Mouse (Mus musculus) left cerebral cortex, postnatal 36 days (tissue): ENCODE data around the gene Bckdk. TPM values are rescaled to one million over a fixed set of nuclear protein-coding genes. Genes with fewer than 3 reads are reported as not detected.
"Not testable (repeated sequence)": the region's sequence is repeated elsewhere in the genome, so short reads cannot be mapped to it uniquely, and the experiment has no call there.

ENCODE experiments used
- DNase-seq, 2 experiments: peaks; one replicate each; pipeline ENCODE4 v3.0.0; 2021 to 2022; ENCODE audit warnings: low spot score in 2 of 2, mixed read lengths in 1 of 2
- intact Hi-C: fragments of 180-260 bp; cut with DNase I; formaldehyde crosslinking; loops from one replicate; pipeline ENCODE4 v1.15.1; 2025
- total RNA-seq, 2 experiments: library from RNA; stranded (reverse); gene quantifications; 2 replicates each; pipeline ENCODE4 v1.2.3; 2021

Gene Bckdk
- total RNA-seq, 2 experiments from 2014 or later: 36.4 to 46.4 TPM

DNA sequence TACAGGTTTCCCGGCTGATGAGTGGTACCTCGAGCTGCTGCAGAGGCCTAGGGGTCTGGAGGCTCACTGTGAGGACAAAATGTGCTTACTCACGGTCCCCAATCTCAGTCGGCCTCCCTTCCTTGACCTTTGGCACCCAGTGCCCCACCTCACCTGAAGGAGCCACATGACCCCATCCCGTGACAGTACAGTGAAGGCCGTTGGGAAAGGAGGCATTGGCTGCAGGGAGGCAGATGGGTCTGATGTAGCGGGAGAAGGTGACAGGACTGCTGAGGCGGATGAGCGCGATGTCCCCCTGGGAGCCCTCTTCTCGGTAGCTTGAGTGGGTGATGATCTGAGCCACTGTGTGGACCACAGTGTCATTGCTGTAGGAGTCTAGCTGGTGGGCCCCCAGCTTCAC is 23.0 kb downstream of the Bckdk start:
- intact Hi-C loops: no loop called here
- no peak for DNase-seq

DNA sequence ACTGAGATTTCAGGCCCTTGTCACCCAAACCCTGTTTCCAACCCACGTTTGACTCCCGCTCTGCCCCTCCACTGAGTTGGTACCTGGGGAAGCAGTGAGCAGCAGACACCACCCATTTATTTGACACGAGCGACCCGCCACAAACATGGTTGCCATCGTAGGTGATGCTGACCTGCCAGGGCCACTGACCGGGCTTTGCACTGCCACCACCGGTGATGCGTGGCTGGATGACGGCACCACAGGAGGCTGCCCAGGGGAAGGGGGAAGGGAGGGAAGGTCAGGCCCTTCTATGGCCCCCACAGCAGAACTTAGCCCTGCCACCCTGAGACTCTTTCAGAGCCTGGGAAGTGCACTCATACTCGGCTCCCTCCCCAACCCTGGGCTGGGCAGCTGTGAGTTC is 23.8 kb downstream of the Bckdk start:
- no peak for DNase-seq
- intact Hi-C loops: no loop called here

DNA sequence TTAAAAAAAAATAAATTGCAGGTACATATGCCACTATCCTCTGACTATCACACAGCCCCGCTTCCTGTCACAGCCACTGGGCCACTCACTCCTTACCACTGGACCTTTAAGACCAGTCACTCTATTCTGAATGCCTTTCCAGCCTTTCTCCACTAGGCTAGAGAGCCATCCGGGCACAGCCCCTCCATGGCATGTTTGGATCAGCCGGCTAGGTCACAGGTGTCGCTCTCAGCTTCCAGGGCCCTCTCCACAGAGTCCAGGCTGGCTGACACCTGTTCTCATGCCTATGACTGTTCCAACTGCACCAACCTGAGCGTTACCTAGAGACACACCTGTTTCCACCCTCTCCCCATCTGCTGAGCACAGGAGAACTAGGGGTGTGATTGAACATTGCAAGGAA is 24.7 kb downstream of the Bckdk start:
- no peak for DNase-seq
- intact Hi-C loops: no loop called here

GRCm38 (mm10) chr7:127929923-127930322 is 26.0 kb downstream of the Bckdk start, which contains the start of gene Prss8:
Gene Prss8, minus strand, starts transcription at chr7:127930104.
- DNase-seq: no peak
- intact Hi-C loops: no loop called here

GRCm38 (mm10) chr7:127930636-127931035 is 26.8 kb downstream of the Bckdk start:
- no peak for DNase-seq
- intact Hi-C loops: no loop called here

DNA sequence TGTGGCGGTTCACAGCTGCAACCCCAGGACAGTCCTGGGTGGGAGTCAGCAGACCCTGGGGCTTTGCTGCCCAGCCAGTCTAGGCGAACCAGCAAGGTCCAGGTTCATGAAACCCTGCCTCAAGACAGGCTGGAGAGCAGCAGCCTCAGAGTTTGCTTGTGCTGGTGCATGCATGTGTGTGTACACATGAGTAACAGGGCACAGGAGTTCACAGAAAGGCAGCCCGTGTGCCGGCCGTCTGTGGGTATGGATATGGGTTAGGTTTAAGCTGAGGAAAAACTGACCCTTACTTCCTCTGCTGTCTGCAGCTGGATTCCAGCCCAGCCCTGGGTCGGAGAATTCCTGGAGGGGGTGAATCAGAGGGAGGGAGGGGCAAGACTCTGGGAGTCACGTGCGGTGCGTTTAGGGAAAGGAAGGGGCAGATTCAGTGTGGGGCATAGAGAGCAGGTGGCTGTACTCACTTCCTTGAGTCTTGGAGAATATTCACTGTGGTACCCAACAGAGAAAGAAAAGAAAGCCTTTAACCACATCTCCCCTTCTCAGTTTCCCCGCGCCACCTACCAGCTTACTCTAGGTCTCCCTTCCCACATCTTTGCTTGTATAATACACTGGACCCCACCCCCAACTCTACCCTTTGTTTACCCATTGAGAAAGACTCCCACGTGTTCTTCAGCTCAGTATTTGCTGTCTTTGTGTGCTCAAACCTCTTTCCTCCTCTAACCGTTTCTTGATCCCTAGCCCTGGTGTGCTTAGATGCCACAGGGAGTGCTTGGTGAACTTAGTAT is 27.7 kb downstream of the Bckdk start:
- intact Hi-C loops: no loop called here
- no peak for DNase-seq

DNA sequence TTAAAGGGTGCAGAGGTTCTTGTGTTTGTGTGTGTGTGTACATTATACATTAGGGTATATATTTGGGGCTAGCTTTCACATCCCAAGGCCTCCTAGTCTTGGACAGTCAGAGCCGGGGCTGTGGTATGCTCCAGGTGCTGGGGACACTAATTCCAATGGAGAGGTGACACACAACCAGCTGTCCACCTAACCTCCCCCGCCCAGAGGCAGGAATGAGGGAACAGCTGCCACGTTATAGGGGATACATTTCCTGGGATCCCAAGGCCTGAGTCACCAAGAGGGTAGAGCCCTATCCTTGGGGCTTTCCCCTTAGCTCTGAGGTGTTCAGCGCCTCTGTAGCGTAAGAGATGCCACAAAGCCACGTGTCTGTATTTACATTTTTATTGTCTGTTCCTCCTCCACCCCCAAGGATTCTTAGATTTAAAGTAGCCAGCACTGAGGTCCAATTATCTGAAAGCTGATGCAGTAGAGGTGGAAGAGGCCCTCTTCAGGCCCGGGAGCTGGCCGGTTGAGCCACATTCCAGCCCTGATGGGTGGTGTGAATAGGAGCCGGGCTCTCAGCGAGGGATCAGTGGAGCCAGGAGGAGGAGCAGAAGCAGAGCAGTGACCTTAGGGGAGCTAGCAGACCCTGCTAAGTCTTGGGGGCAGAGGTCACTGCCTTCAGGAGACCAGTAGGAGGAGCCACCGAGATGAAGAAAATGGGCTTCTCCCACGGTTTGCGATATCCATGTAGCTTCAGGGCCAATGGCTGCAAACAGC is 28.6 kb downstream of the Bckdk start:
- intact Hi-C loops: no loop called here
- no peak for DNase-seq

- intact Hi-C loops: no loop called here
- DNase-seq: no peak
Observed at GRCm38 (mm10) chr7:127934075-127934474, 30.2 kb downstream of the Bckdk start.

- intact Hi-C loops: loop anchor here (1.0 to 5.0 kb wide), 3 partner anchors 32 to 158 kb away; partner anchors contain the start of genes Fus, Hsd3b7 and Setd1a
- peak; percentile 94 to 95 for DNase-seq
Observed at GRCm38 (mm10) chr7:127935028-127935722, 31.3 kb downstream of the Bckdk start.

GRCm38 (mm10) chr7:127935748-127936159 is 31.9 kb downstream of the Bckdk start:
- DNase-seq: no peak
- intact Hi-C loops: loop anchor here (1.0 to 5.0 kb wide), 3 partner anchors 32 to 158 kb away; partner anchors contain the start of genes Fus, Hsd3b7 and Setd1a

DNA sequence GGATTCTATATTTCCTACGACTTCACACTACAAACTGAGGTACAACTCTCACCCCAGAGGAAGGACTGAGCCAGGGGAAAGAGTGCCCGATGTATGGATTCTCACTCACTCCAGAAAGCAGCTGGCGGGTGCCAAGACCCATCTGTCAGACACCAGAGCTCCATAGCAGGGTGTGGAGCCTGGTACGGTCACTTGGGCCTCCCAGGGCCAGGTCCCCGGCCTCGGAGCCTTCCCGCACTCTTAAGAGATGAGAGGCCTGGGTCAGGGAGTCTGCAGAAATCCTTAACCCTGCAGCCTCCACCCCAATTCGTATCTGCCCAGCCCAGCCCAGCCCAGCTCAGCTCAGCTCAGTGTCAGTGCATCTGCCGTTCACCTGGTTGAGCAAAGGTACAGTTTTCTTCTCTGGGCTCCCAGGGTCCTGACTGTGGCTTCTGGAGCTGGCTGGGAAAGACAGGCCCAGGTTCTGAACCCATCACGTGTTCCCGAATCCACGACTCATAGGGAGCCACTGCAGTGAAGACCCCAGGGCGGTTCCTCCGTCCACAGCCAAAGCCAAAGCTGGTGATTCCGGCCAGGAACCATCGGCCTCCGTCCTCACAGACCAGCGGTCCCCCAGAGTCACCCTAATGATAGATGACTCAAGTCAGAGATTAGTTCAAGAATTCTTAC is 32.5 kb downstream of the Bckdk start:
- no peak for DNase-seq
- intact Hi-C loops: loop anchor here (5.0 kb wide), 2 partner anchors 134 to 159 kb away; partner anchors contain the start of genes Hsd3b7 and Setd1a

- intact Hi-C loops, DNase-seq: not testable (repeated sequence)
Observed at GRCm38 (mm10) chr7:127942097-127942496, 38.2 kb downstream of the Bckdk start.

DNA sequence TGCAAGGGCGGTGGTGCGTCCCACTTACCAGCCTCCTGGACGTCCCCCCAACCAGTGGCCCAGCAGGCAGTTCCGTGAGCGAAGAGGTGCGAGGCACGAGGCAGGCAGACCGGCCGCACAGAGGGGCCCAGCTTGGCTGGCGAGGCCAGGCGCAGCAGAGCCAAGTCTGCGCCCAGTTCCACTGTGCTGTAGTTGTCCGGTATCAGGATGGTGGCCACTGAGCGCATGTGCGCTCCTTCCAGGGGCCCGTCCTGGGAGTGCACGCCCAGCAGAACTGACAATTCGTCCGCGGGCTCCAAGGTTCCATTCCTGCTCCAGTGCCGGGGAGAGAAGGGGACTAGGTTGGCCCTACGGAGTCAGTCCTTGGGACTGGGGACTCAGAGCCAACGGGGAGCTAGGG is 40.7 kb downstream of the Bckdk start:
- intact Hi-C loops: no loop called here
- no peak for DNase-seq

DNA sequence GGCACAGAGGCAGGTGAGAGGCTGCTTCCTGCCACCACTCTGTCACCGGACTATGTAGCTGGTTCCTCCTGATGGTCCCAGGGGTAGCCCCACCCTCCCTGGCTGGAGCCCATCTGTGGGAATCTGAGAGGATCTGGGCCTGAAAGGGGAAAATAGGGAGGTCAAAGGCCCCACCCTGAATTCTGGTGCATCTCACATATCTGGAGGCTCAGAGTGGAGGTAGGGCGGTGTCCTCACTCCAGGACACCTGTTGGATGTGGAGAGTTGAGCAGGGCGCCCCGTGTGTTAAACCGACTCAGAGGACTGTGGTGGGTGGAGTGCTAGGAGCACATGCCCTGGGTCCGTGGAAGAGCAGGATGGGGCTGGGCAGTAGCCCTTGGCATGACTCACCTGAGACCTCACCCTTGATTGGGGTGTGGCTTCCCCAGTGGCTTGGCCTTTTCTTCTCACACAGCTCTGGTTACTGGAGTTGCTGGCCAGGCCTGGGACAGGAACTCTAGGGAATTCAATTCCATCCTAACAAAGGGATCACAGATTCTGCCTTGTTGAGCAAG is 42.7 kb downstream of the Bckdk start, which contains the start of gene Prss36:
TSS of gene Prss36 (minus strand) at position 256 of the 554 bp plus-strand sequence.
- intact Hi-C loops: no loop called here
- no peak for DNase-seq

GRCm38 (mm10) chr7:127952864-127953581 is 49.1 kb downstream of the Bckdk start:
- intact Hi-C loops: no loop called here
- no peak for DNase-seq

DNA sequence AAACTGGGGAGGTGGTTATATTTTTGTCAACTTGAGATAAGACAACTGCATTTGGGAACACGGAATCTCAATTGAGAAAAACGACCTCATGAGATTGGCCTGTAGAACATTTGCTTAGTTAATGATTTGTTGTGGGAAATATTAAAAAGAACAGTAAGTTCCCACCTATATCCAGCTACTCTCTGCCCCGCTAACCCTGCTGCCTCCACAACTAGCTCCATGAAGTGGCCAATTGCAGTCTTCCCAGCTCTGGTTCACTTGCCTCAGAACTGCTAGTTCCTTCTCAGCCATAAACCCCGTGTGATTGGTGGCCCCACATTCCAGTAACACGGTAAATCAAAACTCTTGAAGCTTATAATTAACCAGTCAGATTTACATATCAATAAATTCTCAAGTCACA is 55.5 kb downstream of the Bckdk start:
- intact Hi-C loops: no loop called here

More for the DNA sequence above, 55.5 kb downstream of the Bckdk start:
- DNase-seq: no peak
